Mouse (Mus musculus) liver, adult 2 months (tissue): ENCODE data around the gene Cmip.

ENCODE experiments used
- CTCF ChIP-seq: fragments of 200-500 bp; IDR thresholded peaks from 2 replicates; pipeline ENCODE4 v1.5.1; 2011; ENCODE audit warnings: low read depth, low read length, control low read depth
- POLR2A ChIP-seq: fragments of 200-500 bp; IDR thresholded peaks from 2 replicates; pipeline ENCODE4 v1.6.1; 2011; ENCODE audit warnings: low read length, control low read depth; ENCODE audit not compliant: insufficient read depth; ENCODE audit errors: extremely low read depth

DNA sequence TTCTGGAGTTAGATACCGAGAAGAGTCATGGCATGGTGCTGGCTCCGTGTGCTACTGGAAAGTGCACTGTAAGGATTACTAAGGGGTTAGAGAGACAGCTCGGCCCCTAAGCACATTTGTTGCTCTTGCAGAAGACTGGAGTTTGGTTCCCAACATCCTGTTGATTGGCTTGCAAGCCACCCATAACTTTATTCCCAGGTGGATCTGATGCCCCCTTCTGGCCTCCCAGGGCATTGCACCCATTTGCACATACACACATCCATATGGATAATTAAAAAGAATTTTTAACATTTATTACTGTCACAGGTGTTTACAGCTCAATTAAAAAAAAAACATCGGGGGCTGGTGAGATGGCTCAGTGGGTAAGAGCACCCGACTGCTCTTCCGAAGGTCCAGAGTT is 207.7 kb downstream of the Cmip start:
- TF ChIP-seq CTCF = peak; percentile 45; the same call in 1 of the 2 replicates
- TF ChIP-seq POLR2A = no peak
